Mouse (Mus musculus): Measurements from ENCODE around the gene Rab3gap2.

- TF ChIP-seq CTCF (IDR thresholded peaks at IDR 0.05; ENCODE audit: low read depth) (no peak), EP300 (optimal IDR thresholded peaks at IDR 0.05) (no peak)
Observed at GRCm38 (mm10) chr1:185252351-185252750, 48.4 kb downstream of the Rab3gap2 start.

All from stomach, postnatal 0 days (tissue).